Mouse (Mus musculus) right cerebral cortex, postnatal 10 days (tissue): ENCODE measurements at regions not wholly inside any gene's neighbourhood (a gene's known extent, or its start where the extent isn't known, plus 50 kb on each side); places are given as distances from the start of the nearest gene placed in this dataset.

ENCODE experiments used
- DNase-seq, 2 experiments: peaks; one replicate each; pipeline ENCODE4 v3.0.0; 2021; ENCODE audit warnings: low spot score in 2 of 2

DNA sequence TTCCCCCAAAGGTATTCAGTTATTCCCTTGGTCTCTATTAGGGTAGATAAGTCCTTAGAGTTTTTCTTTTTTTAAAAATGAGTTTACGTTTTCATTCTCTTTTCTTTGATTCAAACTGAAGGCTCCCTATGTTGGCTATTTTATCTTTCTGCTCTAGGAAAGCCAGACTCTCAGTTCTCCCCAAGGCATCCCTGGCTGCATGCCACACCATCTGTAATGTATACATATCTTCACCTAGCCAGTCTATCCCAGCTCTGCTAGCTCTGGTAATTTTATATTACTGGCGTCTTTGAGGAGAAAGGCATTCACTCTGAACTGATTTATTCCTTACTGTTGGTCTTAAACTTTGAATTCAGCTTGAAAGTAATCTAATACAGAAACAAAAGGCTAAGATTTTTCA is 65.2 kb upstream of the Cabcoco1 start:
- peak; percentile 66 to 70 for DNase-seq

DNA sequence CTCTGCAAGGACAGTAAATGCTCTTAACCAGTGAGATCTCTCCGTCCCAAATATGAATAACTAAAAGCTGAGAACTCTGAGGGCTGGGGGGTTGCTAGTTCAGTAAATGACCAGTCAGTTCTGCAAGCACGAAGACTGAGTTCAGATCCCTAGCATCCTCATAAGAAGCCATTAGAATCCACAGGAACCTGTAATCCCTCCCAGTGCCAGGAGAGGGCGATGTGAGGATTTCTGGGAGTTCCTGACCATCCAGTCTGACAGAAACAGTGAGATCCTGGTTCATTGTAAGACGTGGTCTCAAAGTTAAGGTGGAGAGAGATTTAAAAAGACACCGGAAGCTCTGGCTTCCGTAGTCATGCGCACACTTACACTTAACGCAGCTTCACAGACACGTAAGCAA is 70.2 kb upstream of the Cabcoco1 start:
- DNase-seq, result peak in 1 of 2 experiments; percentile 25

DNA sequence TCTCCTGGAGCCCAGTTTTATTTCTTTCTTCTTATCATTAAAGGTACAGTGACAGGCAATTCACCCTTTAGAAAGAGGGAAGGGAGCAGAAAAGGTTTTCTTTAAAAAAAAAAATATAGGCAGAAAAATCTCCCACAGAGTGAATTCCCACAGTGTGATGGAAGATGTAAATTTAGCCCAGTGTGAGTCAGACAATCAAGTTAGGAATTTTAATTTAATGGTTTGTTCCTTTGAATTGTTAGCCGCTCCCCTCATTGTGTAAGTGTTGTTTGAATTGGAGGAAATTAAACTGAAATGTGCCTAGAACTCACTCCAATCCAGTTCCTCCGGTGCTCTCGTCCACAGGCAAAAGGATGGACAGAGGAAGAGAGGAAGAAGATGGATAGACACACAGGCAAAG is 71.0 kb upstream of the Cabcoco1 start:
- no peak for DNase-seq

DNA sequence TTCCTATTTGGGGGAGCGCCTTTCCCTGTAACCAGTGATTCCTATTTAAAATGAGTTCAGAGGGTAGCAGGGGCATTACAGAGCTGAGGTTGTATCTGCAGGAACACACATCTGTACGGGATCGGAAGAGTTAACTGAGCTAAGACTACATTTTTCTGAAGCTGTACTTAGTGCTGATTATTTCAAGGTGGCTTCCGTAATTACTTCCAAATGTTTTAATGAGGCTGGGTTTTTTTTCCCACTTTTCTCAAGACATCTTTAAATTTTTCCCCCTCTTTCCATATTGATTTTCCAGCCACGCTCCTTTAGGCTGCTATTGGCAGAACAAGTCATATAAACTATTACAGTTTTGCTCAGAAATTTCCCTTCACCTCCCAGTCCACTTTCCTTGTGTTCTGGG is 82.1 kb upstream of the Cabcoco1 start:
- DNase-seq, result no peak

DNA sequence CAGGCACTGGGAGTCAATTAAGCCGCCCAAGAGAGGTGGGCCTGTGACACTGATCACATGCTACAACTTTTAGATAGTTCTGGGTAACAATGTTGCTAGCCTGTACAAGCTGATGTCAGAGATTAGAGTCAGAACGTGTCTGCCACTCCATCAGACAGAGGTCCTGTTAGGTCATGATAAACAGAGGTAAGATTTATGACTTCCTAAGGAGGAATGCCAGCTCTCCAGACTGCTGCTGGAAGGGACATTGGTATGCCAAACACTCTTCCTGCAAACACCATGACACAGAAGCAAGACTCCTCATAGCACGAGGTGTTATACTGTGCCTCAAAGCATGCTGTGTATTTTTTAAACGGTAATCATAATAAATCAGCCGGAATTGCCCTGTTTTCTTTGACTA is 83.6 kb upstream of the Cabcoco1 start:
- no peak for DNase-seq

DNA sequence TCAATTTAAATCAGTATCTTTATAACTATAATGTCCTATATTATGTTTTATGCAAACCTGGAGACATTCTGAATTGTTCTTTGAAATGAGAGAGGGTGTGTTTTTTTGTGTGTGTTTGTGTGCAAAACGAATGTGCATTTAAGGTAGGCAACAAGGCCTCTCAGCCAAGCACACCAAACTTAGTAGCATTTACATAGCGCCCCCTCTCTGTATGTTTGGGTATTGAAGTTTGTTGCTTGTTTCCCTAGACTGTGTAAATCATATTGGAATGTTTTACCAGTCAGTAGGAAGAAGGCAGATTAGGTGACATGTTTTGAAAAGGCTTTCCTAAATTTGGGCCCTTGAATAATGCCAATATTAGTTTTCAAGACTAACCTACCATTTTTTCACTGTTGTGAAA is 84.1 kb upstream of the Cabcoco1 start:
- DNase-seq, result no peak

DNA sequence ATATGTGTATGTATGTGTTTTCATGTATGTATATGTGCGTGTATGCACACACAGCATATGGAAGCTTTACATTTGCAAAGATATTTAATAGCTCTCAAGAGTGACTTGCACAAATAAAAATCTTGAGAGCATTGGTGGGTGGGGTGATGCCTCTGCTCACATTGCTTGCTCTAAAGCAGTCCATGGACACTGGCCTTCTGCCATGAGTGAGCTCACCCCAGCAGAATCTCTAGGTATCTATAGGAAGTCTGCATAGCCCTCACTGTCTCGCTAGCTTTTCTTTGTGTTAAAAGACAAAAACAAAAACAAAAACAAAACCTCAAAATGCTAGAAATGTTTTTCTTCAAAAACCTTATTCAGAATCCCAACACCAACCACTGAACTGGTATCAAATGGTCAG is 87.8 kb upstream of the Cabcoco1 start:
- no peak for DNase-seq

DNA sequence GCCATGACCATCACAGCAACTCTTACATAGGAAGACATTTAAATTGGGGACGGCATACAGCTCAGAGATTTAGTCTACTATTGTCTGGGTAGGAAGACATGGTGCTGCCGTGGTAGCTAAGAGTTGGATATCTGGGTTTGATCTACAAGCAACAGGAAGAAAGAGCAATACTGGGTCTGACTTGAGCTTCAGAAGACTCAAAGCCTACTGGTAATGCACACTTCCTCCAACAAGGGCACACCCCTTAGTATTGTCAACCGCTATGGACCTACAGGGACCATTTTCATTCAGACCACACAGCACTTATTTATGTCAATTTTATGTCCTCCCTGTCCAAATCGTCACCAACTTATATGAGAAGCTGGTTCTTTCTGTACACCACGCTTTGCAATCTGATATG is 90.3 kb upstream of the Tmem26 start:
- DNase-seq, result no peak

DNA sequence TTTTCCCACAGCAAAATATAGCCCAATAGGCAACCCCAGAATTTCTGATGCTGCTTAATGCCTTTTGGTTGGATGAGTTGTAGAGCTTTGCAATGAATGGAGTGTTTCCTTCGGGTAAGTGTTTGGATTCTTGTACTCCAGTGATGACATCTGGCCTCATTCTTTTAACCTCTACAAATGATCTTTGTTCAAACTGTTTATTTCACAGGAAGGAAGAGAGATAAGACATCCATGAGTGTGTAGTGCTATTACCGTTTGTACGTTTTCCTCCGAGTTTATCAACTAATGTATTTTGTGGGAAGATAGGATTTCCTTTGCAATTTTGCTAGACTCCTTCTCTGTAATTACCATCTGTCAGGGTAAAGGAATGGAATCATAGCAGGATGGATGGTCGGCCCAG is 70.7 kb upstream of the Tmem26 start:
- no peak for DNase-seq

DNA sequence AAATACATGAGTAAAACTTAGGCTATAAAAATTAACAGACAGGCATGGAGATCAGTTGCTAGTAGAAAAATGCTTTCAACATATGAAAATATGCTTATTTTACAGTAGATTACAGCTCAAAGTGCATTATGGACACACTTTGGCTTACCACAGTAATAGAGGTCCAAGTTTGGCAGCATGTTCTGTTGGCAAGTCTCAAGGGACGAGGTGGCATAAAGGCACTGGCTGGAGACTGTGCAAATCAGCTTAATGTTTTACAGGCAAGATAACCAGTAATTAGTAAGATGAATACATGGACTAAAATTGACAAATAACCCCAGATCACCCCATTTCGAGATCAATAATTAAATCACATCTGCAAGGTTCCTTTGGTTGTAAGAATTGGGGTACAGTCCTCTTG is 68.0 kb upstream of the Tmem26 start:
- DNase-seq, result no peak

DNA sequence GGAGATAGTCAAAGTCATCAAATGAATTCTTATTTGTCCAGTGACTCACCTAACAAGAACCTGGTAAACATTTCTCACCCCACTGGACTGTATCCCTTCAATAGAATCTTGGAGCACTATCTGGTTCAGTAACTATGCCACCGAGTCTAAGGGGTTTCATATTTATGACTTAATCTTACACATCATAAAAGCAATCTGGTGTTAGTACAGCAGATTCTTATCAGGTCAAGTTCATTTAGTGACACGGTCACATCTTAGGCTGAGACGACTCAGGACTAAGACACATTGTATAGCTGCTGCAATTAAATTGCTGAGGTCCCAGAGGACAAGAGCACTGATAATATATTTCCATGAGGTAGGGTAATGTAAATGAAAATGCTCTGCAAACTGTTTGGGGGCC is 57.4 kb upstream of the Tmem26 start:
- no peak for DNase-seq

DNA sequence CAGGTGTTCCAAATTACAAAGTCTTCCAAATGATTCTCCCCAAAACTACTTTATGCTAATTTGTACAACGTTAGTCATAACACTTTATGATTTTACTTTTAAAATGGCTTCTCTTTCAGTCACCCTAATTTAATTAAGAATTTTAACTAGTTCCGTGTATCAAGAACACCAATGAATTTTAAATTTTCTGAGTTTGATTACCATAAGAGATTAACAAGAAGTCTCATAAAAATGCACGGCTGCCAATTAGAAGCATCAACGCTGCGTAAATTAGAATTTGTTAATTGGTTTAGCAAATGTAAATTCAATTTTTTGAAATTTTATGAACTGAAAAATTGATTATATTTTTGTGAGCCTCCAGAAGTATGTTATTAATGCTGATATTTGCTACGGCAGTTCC is 54.1 kb upstream of the Tmem26 start:
- no peak for DNase-seq

DNA sequence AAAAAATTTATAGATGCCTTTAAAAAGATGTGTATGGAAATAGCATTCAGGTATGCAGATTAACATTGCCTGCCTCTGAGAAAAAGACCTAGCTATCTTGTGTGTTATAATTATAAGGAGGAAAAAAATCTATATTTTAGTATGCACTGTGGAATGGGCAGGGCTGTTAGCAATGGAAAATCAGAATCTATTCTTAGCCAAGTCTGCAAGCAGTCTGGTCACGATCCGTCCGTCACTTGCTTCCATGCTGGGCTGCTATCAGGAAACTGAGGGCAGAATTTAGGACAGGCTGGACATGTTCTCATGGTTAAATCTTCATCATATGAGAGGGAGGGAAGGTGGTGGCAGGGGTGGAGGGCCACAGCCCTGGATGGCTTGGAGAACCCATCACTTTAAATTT is 53.5 kb upstream of the Tmem26 start:
- DNase-seq, result peak in 1 of 2 experiments; percentile 20

DNA sequence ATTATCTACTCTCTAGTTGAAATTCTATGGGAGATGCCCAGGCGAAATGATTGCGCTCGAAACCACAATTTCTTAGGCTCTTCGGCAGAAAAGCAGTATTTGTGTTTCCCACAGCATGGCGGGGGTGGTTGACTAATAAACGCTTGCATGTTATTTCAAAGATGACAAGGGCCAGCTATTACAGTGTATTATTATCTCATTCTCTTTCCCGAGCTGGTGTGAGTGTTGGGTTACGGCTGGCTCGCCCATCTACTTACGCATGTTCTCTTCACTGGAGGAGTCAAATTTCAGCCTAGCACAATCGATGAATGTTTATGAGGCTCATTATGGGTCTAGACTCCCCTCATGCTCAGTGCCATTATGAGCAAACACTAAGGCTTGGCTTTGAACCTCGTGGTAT is 51.2 kb upstream of the Tmem26 start:
- DNase-seq, result no peak

DNA sequence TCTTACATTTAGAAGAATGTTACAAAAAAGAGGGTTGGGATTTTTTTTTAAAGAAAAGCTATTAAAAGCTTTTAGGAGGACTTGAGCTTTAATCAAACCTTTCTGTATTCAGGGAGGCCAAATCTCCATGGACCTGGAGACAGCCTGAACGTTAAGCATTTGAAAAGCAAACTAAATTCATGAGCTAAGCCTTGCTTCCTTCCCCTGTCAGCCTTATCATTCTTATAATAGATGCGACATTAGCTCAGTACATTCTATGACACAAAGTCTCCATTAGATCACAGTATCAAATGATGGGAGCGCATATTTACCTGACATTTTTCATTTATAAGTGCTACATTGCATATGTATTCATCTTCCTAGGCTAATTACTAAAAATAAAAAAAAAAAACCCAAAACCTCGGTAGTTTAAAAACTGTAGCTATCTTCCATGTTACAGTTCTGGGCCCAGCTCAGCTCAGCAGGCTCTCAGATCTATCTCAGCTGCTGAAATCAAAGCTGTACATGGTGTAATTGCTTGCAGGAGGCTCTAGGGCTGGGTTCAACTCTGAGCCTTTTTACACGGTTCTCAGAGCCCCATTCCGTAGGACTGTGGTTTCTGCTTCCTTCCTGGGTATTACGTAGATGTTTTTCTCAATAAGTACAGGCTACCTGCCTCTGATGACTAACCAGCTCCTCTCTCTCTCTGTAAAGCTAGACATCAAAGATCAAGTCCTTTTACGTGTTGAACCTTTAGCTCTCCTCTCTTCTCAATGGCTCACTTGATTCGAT is 50.2 kb upstream of the Tmem26 start:
- DNase-seq, result no peak
